Mouse (Mus musculus): ENCODE data around the gene 4930415O20Rik. TPM values are rescaled to one million over a fixed set of nuclear protein-coding genes. Genes with fewer than 3 reads are reported as not detected.

The 4930415O20Rik gene
- total RNA-seq, 4 experiments from 2014 or later, result not detected

DNA sequence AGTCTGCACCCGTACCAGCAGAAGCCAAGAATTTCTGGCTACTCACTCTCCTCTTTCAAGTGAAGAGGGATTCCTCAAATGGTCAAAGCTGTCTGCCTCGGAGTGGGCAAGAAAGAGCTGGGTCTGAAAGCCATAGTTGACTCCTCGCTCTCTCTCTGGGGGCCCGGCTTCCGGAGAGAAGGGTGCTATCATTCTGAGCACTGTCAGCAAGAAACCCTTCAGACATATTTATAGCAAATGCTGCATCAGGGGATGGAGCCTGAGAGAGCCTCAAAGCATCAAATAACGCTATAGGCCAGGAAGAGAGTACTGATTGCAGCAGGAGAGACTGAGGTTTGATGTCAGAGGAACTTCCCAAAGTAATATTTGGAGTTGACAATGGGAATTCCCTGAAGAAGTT is 58.7 kb downstream of the 4930415O20Rik start:
- no peak for DNase-seq (ENCODE audit: low spot score in 2 of 2)

DNA sequence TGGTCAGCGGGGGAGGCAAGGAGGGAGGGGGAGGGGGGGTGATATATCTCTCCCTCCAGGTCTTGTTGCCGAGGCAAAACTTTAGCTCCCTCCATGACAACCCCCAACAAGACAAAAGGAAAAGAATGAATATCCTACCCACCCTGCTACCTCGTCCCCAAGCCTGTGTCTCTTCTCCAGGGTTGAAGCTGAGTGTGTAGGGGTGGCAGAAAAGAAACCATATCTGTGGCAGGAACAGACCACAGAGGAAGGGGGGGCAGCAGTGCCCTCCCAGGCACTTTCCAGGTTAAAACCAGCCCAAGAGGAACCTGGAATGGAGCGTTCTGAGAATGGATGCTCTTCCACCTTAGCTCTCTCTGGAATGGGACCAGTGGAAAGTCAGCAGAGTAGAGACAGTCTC is 59.7 kb downstream of the 4930415O20Rik start, which contains the start of gene Cacnb3:
Cacnb3 (plus strand) TSS at position 301 of the 400 bp plus-strand sequence.
- no peak for DNase-seq (ENCODE audit: low spot score in 2 of 2)

GRCm38 (mm10) chr15:98631493-98631892 is 60.7 kb downstream of the 4930415O20Rik start:
- peak in 1 of 2 experiments; percentile 26 for DNase-seq (ENCODE audit: low spot score in 2 of 2)

- peak in 1 of 2 experiments; percentile 47 for DNase-seq (ENCODE audit: low spot score in 2 of 2)
Observed at GRCm38 (mm10) chr15:98632107-98632744, 61.4 kb downstream of the 4930415O20Rik start.

- DNase-seq (ENCODE audit: low spot score in 2 of 2), result peak in 1 of 2 experiments; percentile 22
Observed at GRCm38 (mm10) chr15:98632921-98633320, 62.1 kb downstream of the 4930415O20Rik start.

GRCm38 (mm10) chr15:98633822-98634470 is 63.1 kb downstream of the 4930415O20Rik start:
- no peak for DNase-seq (ENCODE audit: low spot score in 2 of 2)

GRCm38 (mm10) chr15:98634541-98635081 is 63.8 kb downstream of the 4930415O20Rik start:
- DNase-seq (ENCODE audit: low spot score in 2 of 2), result peak; percentile 66 to 79

GRCm38 (mm10) chr15:98635291-98635841 is 64.6 kb downstream of the 4930415O20Rik start:
- DNase-seq (ENCODE audit: low spot score in 2 of 2), result peak in 1 of 2 experiments; percentile 21

GRCm38 (mm10) chr15:98636517-98636916 is 65.7 kb downstream of the 4930415O20Rik start:
- DNase-seq (ENCODE audit: low spot score in 2 of 2), result peak in 1 of 2 experiments; percentile 82

DNA sequence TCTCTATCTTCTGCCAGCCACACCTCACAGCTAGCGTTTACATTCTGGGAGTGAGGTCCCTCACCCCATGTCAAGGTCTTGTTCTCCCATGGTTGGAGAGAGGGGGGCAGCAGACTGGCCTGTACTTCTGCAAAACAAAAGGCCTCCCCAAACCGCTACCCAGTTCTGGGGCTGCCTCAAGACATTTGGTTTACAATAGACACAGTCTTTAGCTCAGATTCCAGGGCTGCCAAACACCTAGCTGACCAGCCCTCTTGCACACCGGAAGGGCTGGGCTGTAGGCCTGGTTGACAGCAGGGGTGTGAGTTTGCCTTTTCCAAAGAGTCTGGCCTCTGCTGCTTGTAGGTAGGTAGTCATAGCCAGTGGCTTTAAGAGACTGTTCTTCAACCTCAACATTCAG is 66.4 kb downstream of the 4930415O20Rik start:
- no peak for DNase-seq (ENCODE audit: low spot score in 2 of 2)

Other genes starting within 250 kb of the 4930415O20Rik start
- not detected for gene Olfr284, start 230.0 kb upstream of the 4930415O20Rik start, total RNA-seq (2022)
- gene Olfr283, start 190.1 kb upstream of the 4930415O20Rik start, total RNA-seq (2022), result not detected
- not detected for gene Olfr282, start 139.8 kb upstream of the 4930415O20Rik start, total RNA-seq (2022)
- gene Olfr281, start 118.4 kb upstream of the 4930415O20Rik start, total RNA-seq (2022), result not detected
- not detected for gene OR5BS1P, start 101.1 kb upstream of the 4930415O20Rik start, total RNA-seq (2022)
- gene Lalba, start 88.3 kb upstream of the 4930415O20Rik start, total RNA-seq (2022), result not detected
- not detected for gene Olfr279, start 78.6 kb upstream of the 4930415O20Rik start, total RNA-seq (2022)
- gene Kansl2, start 36.7 kb upstream of the 4930415O20Rik start, total RNA-seq (2022), result 10 to 100 TPM; 54.0 to 61.0 (median 56.8) TPM
- 10 to 100 TPM; 35.1 to 44.7 (median 40.9) TPM for gene Ccnt1, start 81 bp upstream of the 4930415O20Rik start, total RNA-seq (2022)
- 10 to 100 TPM; 39.7 to 46.1 (median 41.2) TPM for gene Adcy6, start 39.1 kb downstream of the 4930415O20Rik start, total RNA-seq (2022)
- 100 to 1,000 TPM; 212 to 229 (median 221) TPM for gene Cacnb3, start 59.8 kb downstream of the 4930415O20Rik start, total RNA-seq (2022)
- gene Ddx23, start 91.9 kb downstream of the 4930415O20Rik start, total RNA-seq (2022), result 10 to 100 TPM; 77.3 to 95.7 (median 87.1) TPM
- 10 to 100 TPM; 15.6 to 22.9 (median 20.5) TPM for gene Rnd1, start 106.5 kb downstream of the 4930415O20Rik start, total RNA-seq (2022)
- gene Ccdc65, start 137.2 kb downstream of the 4930415O20Rik start, total RNA-seq (2022), result 10 to 100 TPM in 3 of 4 experiments, 1 to 10 TPM in 1; 8.6 to 12.7 (median 11.6) TPM
- gene Fkbp11, start 157.2 kb downstream of the 4930415O20Rik start, total RNA-seq (2022), result 1 to 10 TPM; 1.1 to 2.3 (median 2.0) TPM
- 100 to 1,000 TPM; 721 to 844 (median 792) TPM for gene Arf3, start 192.2 kb downstream of the 4930415O20Rik start, total RNA-seq (2022)
- 1 to 10 TPM in 2 of 4 experiments, under 1 TPM in 2; 0.41 to 1.8 (median 1.1) TPM for gene Wnt10b, start 207.1 kb downstream of the 4930415O20Rik start, total RNA-seq (2022)
- under 1 TPM in 1 of 4 experiments, not detected in 3; 0.26 TPM for gene Wnt1, start 218.9 kb downstream of the 4930415O20Rik start, total RNA-seq (2022)
- gene Ddn, start 238.5 kb downstream of the 4930415O20Rik start, total RNA-seq (2022), result 100 to 1,000 TPM; 692 to 784 (median 734) TPM